Mouse (Mus musculus) G1E (cell line): ENCODE data around the gene D330020A13Rik. TPM values are rescaled to one million over a fixed set of nuclear protein-coding genes. Genes with fewer than 3 reads are reported as not detected.

ENCODE experiments used
- ATAC-seq: 2 replicates; pipeline ENCODE4 v1.8.0; 2016; ENCODE audit warnings: mild to moderate bottlenecking; ENCODE audit not compliant: insufficient number of reproducible peaks, poor library complexity, low FRiP score, severe bottlenecking; ENCODE audit errors: extremely low read depth
- DNase-seq: peaks from one replicate; pipeline ENCODE4 v3.0.0; 2012; ENCODE audit warnings: low spot score
- H3K27me3 ChIP-seq: 2 replicates; pipeline ENCODE4 v1.6.1; 2012; ENCODE audit warnings: mild to moderate bottlenecking, low read length, inconsistent platforms; ENCODE audit not compliant: insufficient read depth
- H3K36me3 ChIP-seq: replicated peaks from 2 replicates; pipeline ENCODE3; 2012; ENCODE audit warnings: mild to moderate bottlenecking, inconsistent platforms
- H3K4me1 ChIP-seq: 2 replicates; pipeline ENCODE4 v1.6.1; 2012; ENCODE audit warnings: low read depth, low read length, inconsistent platforms, mixed read lengths; ENCODE audit not compliant: insufficient read depth
- H3K4me3 ChIP-seq: 2 replicates; pipeline ENCODE4 v1.5.1; 2012; ENCODE audit warnings: low read depth, mild to moderate bottlenecking, inconsistent platforms, low read length, moderate library complexity, mixed read lengths
- H3K9me3 ChIP-seq: replicated peaks from 2 replicates; pipeline ENCODE4 v1.6.1; 2012; ENCODE audit warnings: inconsistent platforms
- CTCF ChIP-seq: IDR thresholded peaks from 2 replicates; pipeline ENCODE4 v1.5.1; 2012; ENCODE audit warnings: low read depth, low read length, inconsistent platforms, mixed read lengths
- GATA1 ChIP-seq: IDR thresholded peaks from 2 replicates; pipeline ENCODE4 v1.6.1; 2012; ENCODE audit warnings: borderline replicate concordance, low read length, inconsistent platforms, mixed read lengths
- GATA2 ChIP-seq: IDR thresholded peaks from 2 replicates; pipeline ENCODE4 v1.6.1; 2012; ENCODE audit warnings: low read depth, low read length, inconsistent platforms, borderline replicate concordance
- POLR2AphosphoS5 ChIP-seq: IDR thresholded peaks from 2 replicates; pipeline ENCODE4 v1.6.1; 2012; ENCODE audit warnings: low read depth, low read length, inconsistent platforms; ENCODE audit not compliant: insufficient replicate concordance
- TAL1 ChIP-seq: conservative IDR thresholded peaks from 2 replicates; pipeline ENCODE4 v1.6.1; 2012; ENCODE audit warnings: low read depth, low read length, inconsistent platforms, mixed read lengths
- polyA plus RNA-seq: library from polyadenylated mRNA; stranded (reverse); fragments of >175 nt; gene quantifications from 2 replicates; pipeline ENCODE4 v1.2.3, GENCODE M21; 2012
- total RNA-seq, 2 experiments: library from RNA; stranded (forward) in 1 of 2; stranded (reverse) in 1 of 2; fragments of 200-1000 nt in 1 of 2; fragments of >200 nt in 1 of 2; fragmentation: Nextera tagmentation in 1 of 2; gene quantifications; 2 replicates each; pipeline ENCODE4 v1.2.3; 2014 to 2017

Gene D330020A13Rik
- total and polyA plus RNA-seq, 3 experiments, result not detected

GRCm38 (mm10) chr6:120309787-120310186 is 15.6 kb downstream of the D330020A13Rik start:
- ATAC-seq (no peak), DNase-seq (no peak)
- H3K4me3 ChIP-seq, result no peak overlapping the region
- peaks cover 8% of the 10 kb centered on the region; the same call in 1 of the 2 replicates for H3K27me3 ChIP-seq
- no peaks in the 10 kb centered on the region for H3K4me1 ChIP-seq
- TF ChIP-seq POLR2AphosphoS5, result no peak
- TF ChIP-seq TAL1, result no peak
- H3K36me3 ChIP-seq, result no peaks in the 10 kb centered on the region
- no peaks in the 10 kb centered on the region for H3K9me3 ChIP-seq

- ATAC-seq, result no peak
These were observed 18.3 kb downstream of the D330020A13Rik start for GRCm38 (mm10) chr6:120312443-120312842.

GRCm38 (mm10) chr6:120318303-120318940 is 24.3 kb downstream of the D330020A13Rik start:
- Histone ChIP-seq H3K27me3 (peaks cover 3% of the 10 kb centered on the region; the same call in 1 of the 2 replicates), H3K4me3 (no peak overlapping the region), H3K4me1 (no peaks in the 10 kb centered on the region), H3K9me3 (no peaks in the 10 kb centered on the region), H3K36me3 (peaks cover 3% of the 10 kb centered on the region)
- TF ChIP-seq GATA1, result no peak
- no peak for TF ChIP-seq GATA2
- TF ChIP-seq CTCF, result no peak
- no peak for TF ChIP-seq TAL1
- TF ChIP-seq POLR2AphosphoS5, result no peak
- DNase-seq (no peak), ATAC-seq (no peak)

More at GRCm38 (mm10) chr6:120312443-120312842, 18.3 kb downstream of the D330020A13Rik start:
- no peak for DNase-seq
- no peak overlapping the region for H3K4me3 ChIP-seq
- H3K9me3 ChIP-seq, result no peaks in the 10 kb centered on the region
- peaks cover 4% of the 10 kb centered on the region; the same call in 1 of the 2 replicates for H3K27me3 ChIP-seq
- no peaks in the 10 kb centered on the region for H3K36me3 ChIP-seq
- TF ChIP-seq GATA2 (no peak), TAL1 (no peak), GATA1 (no peak), CTCF (no peak), POLR2AphosphoS5 (no peak)
- H3K4me1 ChIP-seq, result no peaks in the 10 kb centered on the region

- peaks cover 3% of the 10 kb centered on the region; the same call in 1 of the 2 replicates for H3K27me3 ChIP-seq
- no peak for TF ChIP-seq CTCF
- no peak for TF ChIP-seq POLR2AphosphoS5
- no peak for TF ChIP-seq TAL1
- TF ChIP-seq GATA2, result no peak
- no peak for TF ChIP-seq GATA1
- no peak for ATAC-seq
These were observed 25.0 kb downstream of the D330020A13Rik start for GRCm38 (mm10) chr6:120319129-120319528.

GRCm38 (mm10) chr6:120320369-120320768 is 26.2 kb downstream of the D330020A13Rik start:
- ATAC-seq (no peak), DNase-seq (no peak)
- H3K27me3 ChIP-seq, result peaks cover 3% of the 10 kb centered on the region; the same call in 1 of the 2 replicates
- no peaks in the 10 kb centered on the region for H3K4me1 ChIP-seq
- H3K9me3 ChIP-seq, result no peaks in the 10 kb centered on the region
- TF ChIP-seq GATA1 (no peak), TAL1 (no peak), GATA2 (no peak), POLR2AphosphoS5 (no peak), CTCF (no peak)
- H3K36me3 ChIP-seq, result peaks cover 20% of the 10 kb centered on the region
- H3K4me3 ChIP-seq, result no peak overlapping the region

More at GRCm38 (mm10) chr6:120319129-120319528, 25.0 kb downstream of the D330020A13Rik start:
- DNase-seq, result no peak
- no peaks in the 10 kb centered on the region for H3K4me1 ChIP-seq
- H3K9me3 ChIP-seq, result no peaks in the 10 kb centered on the region
- H3K36me3 ChIP-seq, result peaks cover 9% of the 10 kb centered on the region
- H3K4me3 ChIP-seq, result no peak overlapping the region

GRCm38 (mm10) chr6:120324295-120324927 is 30.2 kb downstream of the D330020A13Rik start:
- peak; percentile 42 for DNase-seq

More at GRCm38 (mm10) chr6:120324295-120324927, 30.2 kb downstream of the D330020A13Rik start:
- H3K4me1 ChIP-seq, result no peaks in the 10 kb centered on the region
- TF ChIP-seq GATA1 (no peak), TAL1 (no peak), CTCF (peak; percentile 83), GATA2 (no peak)
- ATAC-seq, result 0 out of 2 replicates have a peak, but pooled peaks have one; percentile 40
- peaks cover 39% of the 10 kb centered on the region for H3K36me3 ChIP-seq
- H3K4me3 ChIP-seq, result no peak overlapping the region
- H3K9me3 ChIP-seq, result no peaks in the 10 kb centered on the region
- H3K27me3 ChIP-seq, result no peaks in the 10 kb centered on the region
